Mouse (Mus musculus) neural tube, embryonic 15.5 days (tissue): ENCODE results near the gene Uroc1. TPM values are rescaled to one million over a fixed set of nuclear protein-coding genes. Genes with fewer than 3 reads are reported as not detected.

Experiments used
- ATAC-seq: fragments of 200-750 bp; cut with Nextera tagmentation; 2 replicates; pipeline ENCODE4 v1.8.0; 2017; ENCODE audit warnings: mild to moderate bottlenecking, moderate TSS enrichment, moderate library complexity; ENCODE audit not compliant: low FRiP score
- H3K27ac ChIP-seq: fragments of 300-500 bp; sonication (generic); replicated peaks from 2 replicates; pipeline ENCODE4 v1.5.1; 2015; ENCODE audit warnings: mild to moderate bottlenecking, inconsistent platforms
- H3K27me3 ChIP-seq: fragments of 300-500 bp; sonication (generic); replicated peaks from 2 replicates; pipeline ENCODE4 v1.6.1; 2015; ENCODE audit warnings: inconsistent platforms
- H3K36me3 ChIP-seq: fragments of 300-500 bp; sonication (generic); 2 replicates; pipeline ENCODE4 v1.6.1; 2015; ENCODE audit warnings: inconsistent platforms
- H3K4me1 ChIP-seq: fragments of 300-500 bp; sonication (generic); 2 replicates; pipeline ENCODE4 v1.6.1; 2015; ENCODE audit warnings: inconsistent platforms
- H3K4me2 ChIP-seq: fragments of 300-500 bp; sonication (generic); 2 replicates; pipeline ENCODE4 v1.6.1; 2015; ENCODE audit warnings: inconsistent platforms, mild to moderate bottlenecking, moderate library complexity
- H3K4me3 ChIP-seq: fragments of 300-500 bp; sonication (generic); replicated peaks from 2 replicates; pipeline ENCODE4 v1.5.1; 2015; ENCODE audit warnings: mild to moderate bottlenecking, inconsistent platforms
- H3K9ac ChIP-seq: fragments of 300-500 bp; sonication (generic); replicated peaks from 2 replicates; pipeline ENCODE4 v1.6.1; 2015; ENCODE audit warnings: mild to moderate bottlenecking, inconsistent platforms
- H3K9me3 ChIP-seq: fragments of 300-500 bp; sonication (generic); replicated peaks from 2 replicates; pipeline ENCODE4 v1.6.1; 2016; ENCODE audit warnings: inconsistent platforms
- WGBS: fragments of 180-500 bp; shearing (Covaris S2); methylation state at CpG from one replicate; pipeline ENCODE4 v1.1.7; 2015; ENCODE audit warnings: mixed read lengths; 5-methylcytosine and 5-hydroxymethylcytosine counted together
- polyA plus RNA-seq: library from polyadenylated mRNA; unstranded; fragments of >200 nt; fragmentation: Nextera tagmentation; extraction: Ambion mirVana; gene quantifications from 2 replicates; pipeline ENCODE4 v1.2.1, GENCODE M21; 2015

Gene Uroc1
- polyA plus RNA-seq, 1 experiment from 2014 or later, result not detected

- no peak overlapping the region for H3K9ac ChIP-seq
- H3K4me1 ChIP-seq, result no peaks in the 10 kb centered on the region
- H3K4me3 ChIP-seq, result no peak overlapping the region
- no peaks in the 10 kb centered on the region for H3K9me3 ChIP-seq
- no peak for ATAC-seq
- H3K36me3 ChIP-seq, result no peaks in the 10 kb centered on the region
- no peak overlapping the region for H3K27ac ChIP-seq
- no peaks in the 10 kb centered on the region for H3K27me3 ChIP-seq
- 60% methylated on average over 2 of the region's 2 CpGs for WGBS
- H3K4me2 ChIP-seq, result no peak overlapping the region
Measured at GRCm38 (mm10) chr6:90359445-90359844, 26.4 kb downstream of the Uroc1 start.

- ATAC-seq, result no peak
- no peak overlapping the region for H3K4me2 ChIP-seq
- no peak overlapping the region for H3K9ac ChIP-seq
- WGBS, result 58% methylated on average over 7 of the region's 7 CpGs
- H3K27ac ChIP-seq, result 0 out of 2 replicates have a peak overlapping the region, but pooled peaks have one; percentile 3
- no peaks in the 10 kb centered on the region for H3K9me3 ChIP-seq
- H3K36me3 ChIP-seq, result no peaks in the 10 kb centered on the region
- no peak overlapping the region for H3K4me3 ChIP-seq
- H3K27me3 ChIP-seq, result no peaks in the 10 kb centered on the region
- no peaks in the 10 kb centered on the region for H3K4me1 ChIP-seq
Measured at GRCm38 (mm10) chr6:90360024-90360781, 27.1 kb downstream of the Uroc1 start.

- no peak for ATAC-seq
Measured at GRCm38 (mm10) chr6:90360922-90361614, 28.0 kb downstream of the Uroc1 start.

GRCm38 (mm10) chr6:90363301-90363700, 30.2 kb downstream of the Uroc1 start:
- 91% methylated on average over 5 of the region's 5 CpGs for WGBS
- Histone ChIP-seq H3K9ac (no peak overlapping the region), H3K36me3 (no peaks in the 10 kb centered on the region), H3K4me1 (no peaks in the 10 kb centered on the region), H3K4me3 (no peak overlapping the region), H3K27me3 (no peaks in the 10 kb centered on the region), H3K27ac (no peak overlapping the region), H3K9me3 (no peaks in the 10 kb centered on the region), H3K4me2 (no peak overlapping the region)
- ATAC-seq, result no peak

More at GRCm38 (mm10) chr6:90360922-90361614, 28.0 kb downstream of the Uroc1 start:
- H3K4me1 ChIP-seq, result no peaks in the 10 kb centered on the region
- H3K27me3 ChIP-seq, result no peaks in the 10 kb centered on the region
- no peak overlapping the region for H3K4me3 ChIP-seq
- H3K9ac ChIP-seq, result no peak overlapping the region
- H3K4me2 ChIP-seq, result no peak overlapping the region
- no peaks in the 10 kb centered on the region for H3K9me3 ChIP-seq
- no peak overlapping the region for H3K27ac ChIP-seq
- H3K36me3 ChIP-seq, result no peaks in the 10 kb centered on the region
- 88% methylated on average over 6 of the region's 6 CpGs for WGBS

- H3K4me1 ChIP-seq, result peaks cover 32% of the 10 kb centered on the region
- ATAC-seq, result peak; percentile 98
- peak within 1 kb of the TSS; percentile 88 for H3K4me2 ChIP-seq
- H3K9ac ChIP-seq, result peak within 1 kb of the TSS; percentile 86
- no peaks in the 10 kb centered on the region for H3K9me3 ChIP-seq
- peak within 1 kb of the TSS; percentile 88 for H3K4me3 ChIP-seq
- no peaks in the 10 kb centered on the region for H3K27me3 ChIP-seq
- H3K27ac ChIP-seq, result peak within 1 kb of the TSS; percentile 90
- 6% methylated on average over 41 of the region's 41 CpGs for WGBS
- H3K36me3 ChIP-seq, result peaks cover 19% of the 10 kb centered on the region
Measured at GRCm38 (mm10) chr6:90368976-90369724, 36.1 kb downstream of the Uroc1 start, which contains the start of gene Zxdc. Zxdc (plus strand) TSS chr6:90369492.

- H3K27me3 ChIP-seq, result no peaks in the 10 kb centered on the region
- peaks cover 32% of the 10 kb centered on the region for H3K4me1 ChIP-seq
- H3K27ac ChIP-seq, result peak overlapping the region; percentile 90
- H3K36me3 ChIP-seq, result peaks cover 26% of the 10 kb centered on the region
- WGBS, result under 1% methylated on average over 95 of the region's 98 CpGs
- no peaks in the 10 kb centered on the region for H3K9me3 ChIP-seq
- peak overlapping the region; percentile 88 for H3K4me3 ChIP-seq
- peak overlapping the region; percentile 86 for H3K9ac ChIP-seq
- H3K4me2 ChIP-seq, result peak overlapping the region; percentile 88
- peak; percentile 83 for ATAC-seq
Measured at GRCm38 (mm10) chr6:90369725-90370553, 36.9 kb downstream of the Uroc1 start.

GRCm38 (mm10) chr6:90374647-90375046, 41.6 kb downstream of the Uroc1 start:
- 96% methylated on average over 4 of the region's 4 CpGs for WGBS
- H3K4me2 ChIP-seq, result no peak overlapping the region
- peaks cover 61% of the 10 kb centered on the region for H3K36me3 ChIP-seq
- no peak for ATAC-seq
- H3K27ac ChIP-seq, result no peak overlapping the region
- no peak overlapping the region for H3K4me3 ChIP-seq
- H3K4me1 ChIP-seq, result peaks cover 27% of the 10 kb centered on the region
- no peak overlapping the region for H3K9ac ChIP-seq
- no peaks in the 10 kb centered on the region for H3K27me3 ChIP-seq
- no peaks in the 10 kb centered on the region for H3K9me3 ChIP-seq

- H3K36me3 ChIP-seq, result peaks cover 84% of the 10 kb centered on the region
- peaks cover 7% of the 10 kb centered on the region for H3K4me1 ChIP-seq
- H3K9me3 ChIP-seq, result no peaks in the 10 kb centered on the region
- no peak overlapping the region for H3K4me3 ChIP-seq
- no peak overlapping the region for H3K9ac ChIP-seq
- no peak overlapping the region for H3K4me2 ChIP-seq
- no peaks in the 10 kb centered on the region for H3K27me3 ChIP-seq
- ATAC-seq, result no peak
- WGBS, result 92% methylated on average over 2 of the region's 2 CpGs
- H3K27ac ChIP-seq, result no peak overlapping the region
Measured at GRCm38 (mm10) chr6:90377708-90378107, 44.6 kb downstream of the Uroc1 start.

- H3K4me1 ChIP-seq, result no peaks in the 10 kb centered on the region
- H3K9ac ChIP-seq, result no peak overlapping the region
- no peak overlapping the region for H3K4me2 ChIP-seq
- H3K4me3 ChIP-seq, result no peak overlapping the region
- WGBS, result 92% methylated on average over 2 of the region's 2 CpGs
- H3K27me3 ChIP-seq, result no peaks in the 10 kb centered on the region
- H3K36me3 ChIP-seq, result peaks cover 81% of the 10 kb centered on the region
- no peak overlapping the region for H3K27ac ChIP-seq
- H3K9me3 ChIP-seq, result no peaks in the 10 kb centered on the region
- no peak for ATAC-seq
Measured at GRCm38 (mm10) chr6:90381465-90381864, 48.4 kb downstream of the Uroc1 start.

GRCm38 (mm10) chr6:90390629-90391028, 57.5 kb downstream of the Uroc1 start:
- peaks cover 61% of the 10 kb centered on the region for H3K36me3 ChIP-seq
- H3K27me3 ChIP-seq, result no peaks in the 10 kb centered on the region
- no peaks in the 10 kb centered on the region for H3K9me3 ChIP-seq
- H3K4me1 ChIP-seq, result no peaks in the 10 kb centered on the region
- H3K4me3 ChIP-seq, result no peak overlapping the region
- no peak overlapping the region for H3K4me2 ChIP-seq
- H3K9ac ChIP-seq, result no peak overlapping the region
- ATAC-seq, result no peak
- WGBS, result 89% methylated on average over 4 of the region's 4 CpGs
- H3K27ac ChIP-seq, result no peak overlapping the region

- Histone ChIP-seq H3K4me3 (no peak overlapping the region), H3K4me1 (no peaks in the 10 kb centered on the region), H3K9ac (no peak overlapping the region), H3K9me3 (no peaks in the 10 kb centered on the region), H3K4me2 (no peak overlapping the region), H3K27me3 (no peaks in the 10 kb centered on the region), H3K27ac (no peak overlapping the region), H3K36me3 (peaks cover 40% of the 10 kb centered on the region)
- WGBS, result 59% methylated on average over 3 of the region's 3 CpGs
- no peak for ATAC-seq
Measured at GRCm38 (mm10) chr6:90393948-90394347, 60.9 kb downstream of the Uroc1 start.
